9 mouse cellular contexts compared by ENCODE assay signal in the genomic region with DNA sequence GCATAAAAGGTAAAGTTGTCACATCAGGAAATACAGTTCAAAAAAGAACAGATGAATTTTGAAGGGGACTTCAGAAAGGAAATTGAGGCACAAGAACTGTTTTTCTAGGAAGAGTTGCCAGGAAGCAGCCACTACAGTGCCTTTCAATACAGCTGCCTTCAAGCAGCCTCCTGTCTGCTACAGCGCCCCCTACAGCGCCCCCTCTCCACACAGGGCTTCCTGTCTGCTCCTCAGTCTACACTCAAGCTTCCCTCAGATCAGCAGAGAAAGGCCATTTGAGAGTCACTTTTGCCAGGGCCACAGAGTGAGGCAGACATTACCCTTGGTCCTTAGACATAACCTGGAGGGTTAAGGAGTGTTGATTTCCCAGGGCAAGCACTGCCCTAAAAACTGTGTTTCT. TPM values are rescaled to one million over a fixed set of nuclear protein-coding genes. Genes with fewer than 3 reads are reported as not detected.
DNase-seq lines count a peak whose midpoint lies in the region; ATAC-seq and TF ChIP-seq lines count a peak whose summit lies in the region.
"Had no signal": no experiment of that assay in that cellular context is flagged by ENCODE, and none has a peak within 500 bp of the region (broad histone marks: within the 10 kb centered on the region; RNA-seq: fewer than 3 reads in every experiment).

No protein-coding gene starts in this region.

- H3K4me1 ChIP-seq in forebrain, postnatal 0 days (ENCODE audit: insufficient read depth): no peaks in the 10 kb centered on the region
- H3K4me1 ChIP-seq in forebrain, embryonic 16.5 days (replicated peaks; ENCODE audit: control insufficient read depth, insufficient read depth, low read length): no peaks in the 10 kb centered on the region
- H3K4me1 ChIP-seq: embryonic facial prominence, embryonic 12.5 days had no signal

- H3K4me3 ChIP-seq in forebrain, postnatal 0 days (ENCODE audit: low read depth, low read length): no peak overlapping the region
- no peak overlapping the region for H3K4me3 ChIP-seq in forebrain, embryonic 16.5 days (replicated peaks; ENCODE audit: low read length)
- H3K4me3 ChIP-seq: embryonic facial prominence, embryonic 12.5 days had no signal

- no peaks in the 10 kb centered on the region for H3K9me3 ChIP-seq in forebrain, postnatal 0 days (ENCODE audit: low read length)
- no peaks in the 10 kb centered on the region for H3K9me3 ChIP-seq in forebrain, embryonic 16.5 days (ENCODE audit: control insufficient read depth, low read length)
- H3K9me3 ChIP-seq: embryonic facial prominence, embryonic 12.5 days had no signal

- H3K9ac ChIP-seq in forebrain, postnatal 0 days: no peak overlapping the region
- no peak overlapping the region for H3K9ac ChIP-seq in forebrain, embryonic 16.5 days (replicated peaks; ENCODE audit: low read depth, low read length)
- H3K9ac ChIP-seq: embryonic facial prominence, embryonic 12.5 days had no signal

- H3K27me3 ChIP-seq in forebrain, postnatal 0 days (ENCODE audit: insufficient read depth, low read length): no peaks in the 10 kb centered on the region
- no peaks in the 10 kb centered on the region for H3K27me3 ChIP-seq in forebrain, embryonic 16.5 days (replicated peaks; ENCODE audit: control insufficient read depth, insufficient read depth, low read length)
- H3K27me3 ChIP-seq: embryonic facial prominence, embryonic 12.5 days had no signal

- 21% methylated on average over 2 of the region's 2 CpGs for WGBS in forebrain, postnatal 0 days
- WGBS in forebrain, embryonic 16.5 days: 10% methylated on average over 2 of the region's 2 CpGs

- H3K4me2 ChIP-seq in forebrain, postnatal 0 days (ENCODE audit: low read depth): no peak overlapping the region
- H3K4me2 ChIP-seq in forebrain, embryonic 16.5 days (ENCODE audit: low read length): no peak overlapping the region
- H3K4me2 ChIP-seq: embryonic facial prominence, embryonic 12.5 days had no signal

- H3K36me3 ChIP-seq in forebrain, postnatal 0 days (ENCODE audit: insufficient read depth): no peaks in the 10 kb centered on the region
- no peaks in the 10 kb centered on the region for H3K36me3 ChIP-seq in forebrain, embryonic 16.5 days (ENCODE audit: control insufficient read depth, insufficient read depth)
- H3K36me3 ChIP-seq: embryonic facial prominence, embryonic 12.5 days had no signal

- no peak for DNase-seq in forebrain, postnatal 0 days
- DNase-seq in B cell, adult 2 months: peak; percentile 50 to 52
- no peak for DNase-seq in brain, embryonic 14.5 days (ENCODE audit: low read depth)
- DNase-seq in urinary bladder, postnatal 10 days (ENCODE audit: low spot score): no peak
- DNase-seq in MN1 (ENCODE audit: low spot score): no peak

- H3K27ac ChIP-seq in forebrain, postnatal 0 days (ENCODE audit: low read depth, low read length): no peak overlapping the region
- H3K27ac ChIP-seq in forebrain, embryonic 16.5 days (ENCODE audit: low read length): no peak overlapping the region
- H3K27ac ChIP-seq: embryonic facial prominence, embryonic 12.5 days had no signal

- no peak for ATAC-seq in forebrain, postnatal 0 days
- ATAC-seq in forebrain, embryonic 16.5 days: no peak
- ATAC-seq in megakaryocyte progenitor cell, adult 5-6 weeks (replicated peaks; ENCODE audit: poor library complexity): peak; percentile 68
- ATAC-seq in frontal cortex, adult (ENCODE audit: low TSS enrichment): no peak

- TF ChIP-seq CTCF in forebrain, postnatal 0 days (IDR thresholded peaks at IDR 0.05; ENCODE audit: low read depth): peak; percentile 20; the same call in 1 of the 2 replicates
- 0 out of 2 replicates have a peak, but pooled peaks have one; percentile 21 for TF ChIP-seq CTCF in brain, embryonic 14.5 days (IDR thresholded peaks at IDR 0.05; ENCODE audit: borderline replicate concordance, extremely low read depth, insufficient read depth, insufficient read length)

- TF ChIP-seq POLR2A in brain, embryonic 14.5 days (IDR thresholded peaks at IDR 0.05; ENCODE audit: borderline replicate concordance, extremely low read depth, insufficient read depth, insufficient read length, poor library complexity, severe bottlenecking): no peak

RNA-seq across cellular contexts. Expression of a gene that starts 6.7 kb away (rescaled TPM):
- 11.3 and 13.0 TPM in 2 replicates for total RNA-seq in forebrain, postnatal 0 days (2014; rRNA removed)
- polyA plus RNA-seq in forebrain, postnatal 0 days (2015; fragmentation: Nextera tagmentation; extraction: Ambion mirVana): 7.8 and 8.7 TPM in 2 replicates
- polyA plus RNA-seq in forebrain, embryonic 16.5 days (2015; fragmentation: Nextera tagmentation; extraction: Ambion mirVana): 8.3 and 9.6 TPM in 2 replicates
- polyA plus RNA-seq in brain, embryonic 14.5 days (2012; rRNA removed): 6.8 and 8.5 TPM in 2 replicates
- total RNA-seq in megakaryocyte progenitor cell, adult 5-6 weeks (2015): 13.9 and 14.4 TPM in 2 replicates
- total RNA-seq in megakaryocyte progenitor cell, adult 5-6 weeks (2017): 16.4 and 17.7 TPM in 2 replicates

RNA-seq across cellular contexts. Expression of a gene that starts 36.0 kb away (rescaled TPM):
- total RNA-seq in forebrain, postnatal 0 days (2014; rRNA removed): 441 and 554 TPM in 2 replicates
- 224 and 269 TPM in 2 replicates for polyA plus RNA-seq in forebrain, postnatal 0 days (2015; fragmentation: Nextera tagmentation; extraction: Ambion mirVana)
- 408 and 544 TPM in 2 replicates for polyA plus RNA-seq in forebrain, embryonic 16.5 days (2015; fragmentation: Nextera tagmentation; extraction: Ambion mirVana)
- 1,036 and 1,222 TPM in 2 replicates for polyA plus RNA-seq in brain, embryonic 14.5 days (2012; rRNA removed)
- 816 and 1,066 TPM in 2 replicates for total RNA-seq in megakaryocyte progenitor cell, adult 5-6 weeks (2015)
- 743 and 949 TPM in 2 replicates for total RNA-seq in megakaryocyte progenitor cell, adult 5-6 weeks (2017)

RNA-seq across cellular contexts. Expression of a gene that starts 46.1 kb away (rescaled TPM):
- total RNA-seq in forebrain, postnatal 0 days (2014; rRNA removed): 0.62 and 1.1 TPM in 2 replicates
- 0.14 and 0.25 TPM in 2 replicates for polyA plus RNA-seq in forebrain, postnatal 0 days (2015; fragmentation: Nextera tagmentation; extraction: Ambion mirVana)
- polyA plus RNA-seq in forebrain, embryonic 16.5 days (2015; fragmentation: Nextera tagmentation; extraction: Ambion mirVana): 0.18 and 0.30 TPM in 2 replicates
- polyA plus RNA-seq in brain, embryonic 14.5 days (2012; rRNA removed): 0.35 and 0.55 TPM in 2 replicates
- not detected in 2 replicates for total RNA-seq in megakaryocyte progenitor cell, adult 5-6 weeks (2015)
- not detected in 2 replicates for total RNA-seq in megakaryocyte progenitor cell, adult 5-6 weeks (2017)

Comparison
In these comparisons a context has a peak if more than half of its experiments do, and no peak if none do; other contexts are left out.
1. DNase-seq: peak in B cell, adult 2 months (2 of 2); none in forebrain, postnatal 0 days (single experiment), brain, embryonic 14.5 days (single experiment), urinary bladder, postnatal 10 days (single experiment) and MN1 (single experiment).